Mouse (Mus musculus): Measurements from ENCODE around the gene a. TPM values are rescaled to one million over a fixed set of nuclear protein-coding genes. Genes with fewer than 3 reads are reported as not detected.
"Not testable (repeated sequence)": the region's sequence is repeated elsewhere in the genome, so short reads cannot be mapped to it uniquely, and the experiment has no call there.

Gene a
- polyA plus RNA-seq, 1 experiment = not detected

DNA sequence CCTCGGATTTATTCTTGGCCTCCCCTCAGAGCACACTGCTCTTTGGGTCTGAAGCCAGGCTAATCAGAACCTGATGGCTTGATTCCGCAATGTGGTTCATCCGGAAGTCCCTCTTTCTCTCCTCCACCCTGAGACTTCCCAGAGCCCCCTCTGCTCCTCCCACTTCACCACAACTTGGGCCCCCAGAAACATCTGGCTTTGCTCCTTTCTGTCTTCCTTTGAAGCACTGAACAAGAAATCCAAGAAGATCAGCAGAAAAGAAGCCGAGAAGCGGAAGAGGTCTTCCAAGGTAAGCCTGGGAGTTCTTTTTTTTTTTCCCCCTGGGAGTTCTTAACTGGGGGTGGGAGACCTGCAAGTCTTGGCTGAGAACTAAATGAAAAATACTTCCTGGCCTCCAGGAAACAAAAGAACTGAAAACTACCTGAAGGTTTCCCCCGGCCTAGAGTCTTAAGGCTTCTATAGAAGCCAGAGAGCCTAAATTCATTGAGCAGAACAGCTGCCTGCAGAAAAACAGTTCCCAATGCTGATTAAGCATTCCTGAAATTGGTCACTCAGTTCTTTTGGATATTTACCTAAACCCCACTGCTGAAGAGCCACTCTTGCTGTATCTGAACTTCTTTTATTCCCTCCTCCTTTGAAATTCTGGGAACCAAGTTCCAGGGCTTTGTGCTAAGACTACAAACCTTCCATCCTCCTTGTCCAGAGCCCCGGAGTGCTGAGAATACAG, 256.4 kb downstream of the a start:
- Histone ChIP-seq H3K4me3 (ENCODE audit: insufficient read depth, low read depth, low read length) (no peak overlapping the region), H3K27ac (ENCODE audit: insufficient read depth, low read depth, low read length) (no peak overlapping the region), H3K4me1 (ENCODE audit: control insufficient read depth, insufficient read depth, low read length) (peaks cover 5% of the 10 kb centered on the region)
- WGBS = 76% methylated on average over 7 of the region's 7 CpGs
- TF ChIP-seq CTCF (IDR thresholded peaks at IDR 0.05; ENCODE audit: insufficient read depth, low read depth, low read length) = no peak
- TF ChIP-seq POLR2A (IDR thresholded peaks at IDR 0.05; ENCODE audit: insufficient read depth, low read depth, low read length) = no peak

DNA sequence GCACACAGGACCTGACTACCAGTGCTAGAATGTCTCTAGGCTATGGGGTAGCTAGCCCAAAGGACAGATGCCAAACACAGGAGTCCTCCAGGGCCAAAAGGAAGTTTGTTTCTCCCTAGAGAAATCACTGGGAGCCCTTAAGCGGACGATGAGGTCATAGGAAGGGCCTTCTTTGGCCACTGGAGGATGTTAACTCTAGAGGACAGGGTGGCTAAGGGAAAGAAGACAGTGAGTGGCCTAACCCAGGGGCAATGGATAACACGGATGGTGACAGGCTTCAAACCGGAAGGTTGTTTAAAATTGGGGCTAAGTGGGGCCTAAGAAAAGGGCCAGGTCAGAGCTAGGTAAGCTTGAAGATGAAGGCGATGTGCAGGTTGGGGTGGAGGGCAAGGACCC, 258.9 kb downstream of the a start:
- H3K27ac ChIP-seq (ENCODE audit: insufficient read depth, low read depth, low read length) = peak overlapping the region; percentile 93
- peaks cover 5% of the 10 kb centered on the region for H3K4me1 ChIP-seq (ENCODE audit: control insufficient read depth, insufficient read depth, low read length)
- no peak for TF ChIP-seq CTCF (IDR thresholded peaks at IDR 0.05; ENCODE audit: insufficient read depth, low read depth, low read length)
- no peak for TF ChIP-seq POLR2A (IDR thresholded peaks at IDR 0.05; ENCODE audit: insufficient read depth, low read depth, low read length)
- peak overlapping the region; percentile 74 for H3K4me3 ChIP-seq (ENCODE audit: insufficient read depth, low read depth, low read length)
- WGBS = 28% methylated on average over 5 of the region's 5 CpGs

DNA sequence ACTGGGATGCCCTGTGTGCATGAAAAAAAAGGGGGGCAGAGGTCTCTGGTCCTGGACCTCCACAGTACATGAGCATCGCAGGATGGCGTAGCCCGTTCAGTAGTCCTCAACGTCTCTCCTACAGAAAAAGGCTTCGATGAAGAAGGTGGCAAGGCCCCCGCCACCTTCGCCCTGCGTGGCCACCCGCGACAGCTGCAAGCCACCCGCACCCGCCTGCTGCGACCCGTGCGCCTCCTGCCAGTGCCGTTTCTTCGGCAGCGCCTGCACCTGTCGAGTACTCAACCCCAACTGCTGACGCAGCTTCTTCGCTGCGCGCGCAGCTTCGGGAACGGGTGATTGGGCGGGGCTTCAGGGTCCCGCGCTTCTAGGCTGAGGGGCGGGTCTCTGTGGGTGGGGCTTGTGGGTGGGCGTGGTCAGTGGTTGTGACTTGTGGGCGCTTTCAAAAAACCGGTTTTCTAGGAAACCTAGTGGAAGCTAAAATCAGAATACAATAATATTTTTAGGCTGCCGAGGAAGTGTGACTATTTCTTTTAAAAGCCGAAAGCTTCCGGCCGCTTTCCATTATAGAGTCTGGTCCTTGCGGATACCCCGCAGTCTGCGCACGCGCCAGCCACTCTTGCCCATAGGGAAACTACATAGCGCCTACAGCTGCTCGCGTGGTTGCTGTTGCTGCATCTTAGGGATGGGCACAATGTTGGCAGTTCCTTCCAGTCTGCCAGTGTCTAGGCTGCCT, 259.5 kb downstream of the a start:
- Histone ChIP-seq H3K4me1 (ENCODE audit: control insufficient read depth, insufficient read depth, low read length) (peaks cover 5% of the 10 kb centered on the region), H3K27ac (ENCODE audit: insufficient read depth, low read depth, low read length) (peak overlapping the region; percentile 93), H3K4me3 (ENCODE audit: insufficient read depth, low read depth, low read length) (peak overlapping the region; percentile 74)
- TF ChIP-seq CTCF (IDR thresholded peaks at IDR 0.05; ENCODE audit: insufficient read depth, low read depth, low read length) = no peak
- TF ChIP-seq POLR2A (IDR thresholded peaks at IDR 0.05; ENCODE audit: insufficient read depth, low read depth, low read length) = peak; percentile 99
- WGBS = under 1% methylated on average over 45 of the region's 45 CpGs

DNA sequence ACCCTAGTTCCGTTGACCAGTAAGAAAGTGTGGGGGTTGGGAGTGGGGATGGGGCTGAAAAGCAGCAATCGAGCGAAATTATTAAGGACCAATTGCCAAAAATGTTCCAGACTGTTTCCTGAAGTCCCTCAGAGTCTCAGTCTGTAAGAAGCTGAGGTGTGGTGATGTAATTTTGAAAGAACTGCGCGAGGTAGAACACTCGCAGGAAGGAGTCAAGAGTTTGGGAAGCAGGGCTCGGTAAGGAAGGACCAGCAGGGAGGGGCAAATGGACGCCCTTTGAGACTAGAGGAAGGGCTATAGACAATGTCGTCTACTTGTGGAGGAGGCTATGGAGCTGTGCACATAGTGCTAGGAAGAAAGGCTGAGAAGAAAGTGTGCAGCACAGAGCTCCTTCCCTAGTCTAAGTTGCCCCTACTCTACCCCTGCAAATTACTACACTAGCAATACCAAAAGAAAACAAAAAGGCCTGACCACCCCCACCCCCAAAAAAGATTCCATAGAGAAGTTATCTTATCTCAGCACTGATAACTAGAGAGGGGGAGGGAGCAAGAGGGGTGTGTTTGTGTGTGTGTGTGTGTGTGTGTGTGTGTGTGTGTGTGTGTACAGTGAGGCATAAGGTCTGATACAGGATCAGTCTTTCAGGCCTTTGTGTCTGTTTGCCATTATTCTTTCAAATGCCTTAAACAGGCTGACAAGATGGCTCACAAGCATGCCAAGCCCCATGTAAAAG, 260.6 kb downstream of the a start:
- Histone ChIP-seq H3K27ac (ENCODE audit: insufficient read depth, low read depth, low read length) (no peak overlapping the region), H3K4me1 (ENCODE audit: control insufficient read depth, insufficient read depth, low read length) (peaks cover 5% of the 10 kb centered on the region), H3K4me3 (ENCODE audit: insufficient read depth, low read depth, low read length) (no peak overlapping the region)
- 21% methylated on average over 9 of the region's 9 CpGs for WGBS
- TF ChIP-seq POLR2A (IDR thresholded peaks at IDR 0.05; ENCODE audit: insufficient read depth, low read depth, low read length) = no peak
- TF ChIP-seq CTCF (IDR thresholded peaks at IDR 0.05; ENCODE audit: insufficient read depth, low read depth, low read length) = no peak

DNA sequence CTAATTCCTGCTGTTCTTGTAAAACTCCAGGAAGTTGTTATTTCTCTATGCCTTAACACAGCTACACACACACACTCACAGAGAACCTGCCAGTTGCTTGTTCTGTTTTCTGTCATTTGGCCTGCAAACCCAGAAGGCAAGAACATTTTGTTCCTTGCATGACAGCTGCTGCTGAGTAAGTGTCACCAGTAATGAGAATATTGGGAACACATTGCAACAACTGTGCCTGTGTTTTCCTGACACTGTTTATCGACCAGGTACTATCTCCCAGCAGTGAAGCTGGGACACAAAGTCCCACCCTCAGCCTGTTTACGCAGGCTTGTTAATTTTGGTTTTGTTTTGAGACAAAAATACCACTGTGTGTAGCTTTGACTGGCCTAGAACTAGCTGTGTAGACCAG, 261.5 kb downstream of the a start:
- no peak for TF ChIP-seq CTCF (IDR thresholded peaks at IDR 0.05; ENCODE audit: insufficient read depth, low read depth, low read length)
- TF ChIP-seq POLR2A (IDR thresholded peaks at IDR 0.05; ENCODE audit: insufficient read depth, low read depth, low read length) = no peak
- Histone ChIP-seq H3K27ac (ENCODE audit: insufficient read depth, low read depth, low read length) (no peak overlapping the region), H3K4me1 (ENCODE audit: control insufficient read depth, insufficient read depth, low read length) (peaks cover 5% of the 10 kb centered on the region), H3K4me3 (ENCODE audit: insufficient read depth, low read depth, low read length) (no peak overlapping the region)
- WGBS = 84% methylated on average over 2 of the region's 2 CpGs

DNA sequence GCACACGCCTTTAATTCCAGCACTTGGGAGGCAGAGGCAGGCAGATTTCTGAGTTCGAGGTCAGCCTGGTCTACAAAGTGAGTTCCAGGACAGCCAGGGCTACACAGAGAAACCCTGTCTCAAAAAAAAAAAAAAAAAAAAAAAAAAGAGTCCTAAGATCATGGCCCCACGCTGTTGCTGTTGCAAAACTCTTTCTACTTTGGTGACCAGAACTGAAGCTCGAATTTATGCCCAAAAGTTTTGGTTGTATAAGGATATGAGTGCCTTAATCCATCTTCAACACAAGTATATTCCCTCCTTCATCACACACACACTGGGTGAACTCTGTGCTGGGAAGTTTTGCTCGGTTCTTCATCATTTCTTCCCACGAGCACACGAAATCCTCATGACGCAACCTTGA, 262.3 kb downstream of the a start:
- 96% methylated on average over 8 of the region's 8 CpGs for WGBS
- H3K4me3 ChIP-seq (ENCODE audit: insufficient read depth, low read depth, low read length); H3K27ac ChIP-seq (ENCODE audit: insufficient read depth, low read depth, low read length); H3K4me1 ChIP-seq (ENCODE audit: control insufficient read depth, insufficient read depth, low read length): not testable (repeated sequence)

DNA sequence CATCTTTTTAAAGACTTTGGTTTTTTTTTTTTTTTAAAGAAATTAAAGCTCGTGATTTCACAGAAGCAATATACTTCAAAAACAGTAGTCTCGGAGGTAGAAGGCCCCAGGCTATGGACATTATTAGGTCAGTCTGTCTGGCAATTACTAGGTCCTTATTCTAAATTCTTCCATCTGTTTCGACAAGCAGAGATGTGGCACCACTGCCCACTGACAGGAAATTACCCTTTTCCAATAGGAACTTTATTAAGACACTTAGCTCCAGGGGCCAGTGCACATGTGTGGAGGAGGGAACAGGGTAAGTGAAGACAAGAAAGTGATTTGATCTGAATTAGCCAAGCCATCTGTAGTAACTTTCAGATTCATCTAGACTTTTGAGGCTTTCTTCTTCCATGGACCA, 263.5 kb downstream of the a start:
- Histone ChIP-seq H3K27ac (ENCODE audit: insufficient read depth, low read depth, low read length) (no peak overlapping the region), H3K4me3 (ENCODE audit: insufficient read depth, low read depth, low read length) (no peak overlapping the region), H3K4me1 (ENCODE audit: control insufficient read depth, insufficient read depth, low read length) (peaks cover 5% of the 10 kb centered on the region)
- no peak for TF ChIP-seq POLR2A (IDR thresholded peaks at IDR 0.05; ENCODE audit: insufficient read depth, low read depth, low read length)
- no peak for TF ChIP-seq CTCF (IDR thresholded peaks at IDR 0.05; ENCODE audit: insufficient read depth, low read depth, low read length)
- 88% methylated on average over 3 of the region's 3 CpGs for WGBS

DNA sequence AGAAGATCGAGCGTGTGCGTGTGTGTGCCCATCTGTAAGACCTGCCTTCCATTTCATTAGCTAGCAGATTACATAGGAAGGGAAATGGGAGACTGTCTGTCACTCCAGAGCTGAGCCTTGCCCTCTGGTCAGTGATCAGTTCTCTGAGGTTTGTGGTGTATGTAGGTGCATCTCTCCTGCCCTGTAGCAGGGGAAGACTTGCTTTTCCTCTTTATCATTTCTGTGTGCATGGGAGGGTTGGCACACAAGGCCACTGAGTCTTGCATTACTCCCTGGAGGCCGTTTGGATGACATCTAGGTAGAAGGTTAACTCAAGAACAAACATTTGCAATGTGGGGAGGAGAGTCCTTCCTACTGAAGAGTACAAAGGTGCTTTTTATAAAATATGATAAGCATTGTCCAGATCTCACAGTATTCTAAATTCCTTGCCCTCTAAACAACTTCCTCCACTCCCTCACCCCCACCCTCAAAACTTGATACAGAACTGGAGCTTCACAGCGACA, 264.9 kb downstream of the a start:
- 77% methylated on average over 5 of the region's 5 CpGs for WGBS
- no peak overlapping the region for H3K27ac ChIP-seq (ENCODE audit: insufficient read depth, low read depth, low read length)
- H3K4me1 ChIP-seq (ENCODE audit: control insufficient read depth, insufficient read depth, low read length) = no peaks in the 10 kb centered on the region

DNA sequence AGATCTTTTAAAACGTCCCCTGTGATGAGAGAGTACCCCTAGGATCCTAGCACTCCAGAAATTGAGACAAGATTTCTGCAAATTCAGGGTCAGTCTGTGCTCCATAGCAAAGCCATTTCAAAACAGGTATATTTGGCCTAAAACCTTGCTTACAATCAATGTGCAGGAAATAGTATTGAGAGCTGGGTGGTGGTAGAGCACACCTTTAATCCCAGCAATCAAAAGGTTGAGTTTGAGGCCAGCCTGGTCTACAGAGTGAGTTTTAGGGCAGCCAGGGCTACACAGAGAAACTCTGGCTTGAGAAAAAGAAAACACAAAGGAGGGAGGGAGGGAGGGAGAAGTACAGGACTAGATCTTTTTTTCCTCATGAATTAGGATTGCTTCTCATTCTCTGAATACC, 266.2 kb downstream of the a start:
- Histone ChIP-seq H3K4me3 (ENCODE audit: insufficient read depth, low read depth, low read length) (no peak overlapping the region), H3K4me1 (ENCODE audit: control insufficient read depth, insufficient read depth, low read length) (no peaks in the 10 kb centered on the region), H3K27ac (ENCODE audit: insufficient read depth, low read depth, low read length) (no peak overlapping the region)
- no peak for TF ChIP-seq POLR2A (IDR thresholded peaks at IDR 0.05; ENCODE audit: insufficient read depth, low read depth, low read length)
- 84% methylated on average over 1 of the region's 1 CpGs for WGBS

More for the DNA sequence above, 264.9 kb downstream of the a start:
- TF ChIP-seq POLR2A (IDR thresholded peaks at IDR 0.05; ENCODE audit: insufficient read depth, low read depth, low read length) = no peak
- TF ChIP-seq CTCF (IDR thresholded peaks at IDR 0.05; ENCODE audit: insufficient read depth, low read depth, low read length) = no peak
- no peak overlapping the region for H3K4me3 ChIP-seq (ENCODE audit: insufficient read depth, low read depth, low read length)
